Mouse (Mus musculus): ENCODE data around the gene Uckl1.
A peak's percentile ranks its signal among the peaks of the same experiment; 100 is the strongest.

The Uckl1 gene

GRCm38 (mm10) chr2:181584411-181584942, at the start of gene Uckl1:
Gene Uckl1 (minus strand): TSS chr2:181584892.
- no peak for DNase-seq (ENCODE audit: low read depth, low spot score)

- no peak for DNase-seq (ENCODE audit: low read depth, low spot score)
These were observed 47.9 kb upstream of the Uckl1 start for GRCm38 (mm10) chr2:181632624-181633023.

GRCm38 (mm10) chr2:181628471-181628870, 43.8 kb upstream of the Uckl1 start:
- DNase-seq (ENCODE audit: low read depth, low spot score) = no peak

GRCm38 (mm10) chr2:181623401-181623800, 38.7 kb upstream of the Uckl1 start:
- peak; percentile 19 for DNase-seq (ENCODE audit: low read depth, low spot score)

GRCm38 (mm10) chr2:181618761-181619495, 34.2 kb upstream of the Uckl1 start:
- no peak for DNase-seq (ENCODE audit: low read depth, low spot score)

GRCm38 (mm10) chr2:181602367-181602766, 17.7 kb upstream of the Uckl1 start:
- no peak for DNase-seq (ENCODE audit: low read depth, low spot score)

- DNase-seq (ENCODE audit: low read depth, low spot score) = no peak
These were observed 17.1 kb upstream of the Uckl1 start for GRCm38 (mm10) chr2:181601751-181602145.

GRCm38 (mm10) chr2:181600828-181601750, 16.4 kb upstream of the Uckl1 start:
- peak; percentile 98 for DNase-seq (ENCODE audit: low read depth, low spot score)

GRCm38 (mm10) chr2:181600226-181600758, 15.6 kb upstream of the Uckl1 start:
- DNase-seq (ENCODE audit: low read depth, low spot score) = no peak

- DNase-seq (ENCODE audit: low read depth, low spot score) = peak; percentile 56
These were observed 14.0 kb upstream of the Uckl1 start, which contains the start of gene Samd10 for GRCm38 (mm10) chr2:181598454-181599351. Gene Samd10 (minus strand): TSS chr2:181599212.

- DNase-seq (ENCODE audit: low read depth, low spot score) = peak; percentile 52
These were observed 12.8 kb upstream of the Uckl1 start for GRCm38 (mm10) chr2:181597378-181598061.

- no peak for DNase-seq (ENCODE audit: low read depth, low spot score)
These were observed 11.7 kb upstream of the Uckl1 start for GRCm38 (mm10) chr2:181596221-181596960.

- peak; percentile 41 for DNase-seq (ENCODE audit: low read depth, low spot score)
These were observed 10.4 kb upstream of the Uckl1 start for GRCm38 (mm10) chr2:181594946-181595696.

GRCm38 (mm10) chr2:181593937-181594336, 9.2 kb upstream of the Uckl1 start:
- no peak for DNase-seq (ENCODE audit: low read depth, low spot score)

GRCm38 (mm10) chr2:181593042-181593421, 8.3 kb upstream of the Uckl1 start:
- DNase-seq (ENCODE audit: low read depth, low spot score) = no peak

- peak; percentile 72 for DNase-seq (ENCODE audit: low read depth, low spot score)
These were observed 7.7 kb upstream of the Uckl1 start, which contains the start of gene Zfp512b for GRCm38 (mm10) chr2:181592231-181593041. Gene Zfp512b (minus strand): TSS chr2:181592803.

GRCm38 (mm10) chr2:181591528-181592085, 6.9 kb upstream of the Uckl1 start, which contains the start of gene Prpf6:
Gene Prpf6 (plus strand): TSS chr2:181591868.
- DNase-seq (ENCODE audit: low read depth, low spot score) = no peak

- no peak for DNase-seq (ENCODE audit: low read depth, low spot score)
These were observed 5.8 kb upstream of the Uckl1 start for GRCm38 (mm10) chr2:181590471-181590870.
